Mouse (Mus musculus) urinary bladder, postnatal 36 days (tissue): Measurements from ENCODE around the gene Ccdc154.
"Not testable (repeated sequence)": the region's sequence is repeated elsewhere in the genome, so short reads cannot be mapped to it uniquely, and the experiment has no call there.

Experiments used
- DNase-seq, 2 experiments: peaks; one replicate each; pipeline ENCODE4 v3.0.0; 2022; ENCODE audit warnings: low spot score in 2 of 2, mixed read lengths in 1 of 2

Ccdc154 gene

DNA sequence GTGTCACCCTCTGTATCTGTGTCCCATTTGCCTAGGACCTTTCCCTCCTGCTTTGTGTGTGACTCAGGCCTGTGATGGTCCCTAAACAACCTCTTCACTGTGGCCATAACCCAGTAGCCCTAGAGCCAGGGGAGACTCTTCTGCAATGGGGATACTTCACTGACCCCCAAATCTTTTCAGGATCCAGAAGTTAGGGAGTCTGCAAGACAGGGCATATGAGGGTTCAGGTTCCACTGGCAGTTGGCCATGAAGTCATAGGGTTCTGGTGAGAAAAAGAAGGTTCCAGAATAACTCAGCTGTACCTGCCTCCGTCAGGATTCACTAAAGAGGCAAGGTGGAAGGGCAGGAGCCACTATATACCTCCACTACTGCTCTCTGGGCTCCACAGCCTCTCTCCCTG lies at the start of gene Ccdc154:
Gene Ccdc154, plus strand, starts transcription at position 301 of the 400 bp plus-strand sequence.
- no peak for DNase-seq

DNA sequence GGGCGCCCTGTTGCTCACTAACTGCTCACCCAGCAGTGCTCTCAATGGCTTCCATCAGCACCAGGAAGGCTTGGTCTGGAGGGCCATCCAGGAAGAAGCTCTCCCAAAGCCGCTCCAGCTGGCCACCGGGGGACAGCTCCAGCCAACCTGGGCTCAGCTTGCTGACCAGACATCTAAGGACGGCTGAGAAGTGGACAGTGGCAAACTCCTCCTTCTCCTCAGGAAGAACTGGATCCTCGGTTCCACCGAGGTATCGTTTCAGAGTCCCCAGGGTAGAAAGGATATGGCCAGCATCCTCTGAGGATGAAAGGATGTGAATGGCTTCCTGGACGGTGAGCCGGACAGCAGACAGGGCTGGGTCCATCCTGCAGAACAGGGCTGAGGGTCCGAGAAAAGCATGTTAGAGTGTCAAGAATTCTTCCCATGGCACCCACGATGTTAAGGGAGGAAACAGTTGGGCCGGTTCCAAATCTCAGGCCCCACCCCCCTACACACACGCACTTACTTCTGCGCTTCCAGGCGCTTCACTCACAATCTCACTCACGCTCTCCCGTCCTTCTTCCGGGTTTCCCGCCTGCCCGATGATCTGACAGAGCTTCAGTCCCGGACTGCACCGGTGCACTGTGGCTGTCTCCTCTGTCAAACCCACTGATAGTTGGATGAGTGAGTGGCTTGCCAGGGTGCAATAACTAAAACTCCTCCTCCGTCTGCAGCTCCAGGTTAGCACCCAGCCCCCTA lies 47.2 kb upstream of the Ccdc154 start:
- DNase-seq: no peak

DNA sequence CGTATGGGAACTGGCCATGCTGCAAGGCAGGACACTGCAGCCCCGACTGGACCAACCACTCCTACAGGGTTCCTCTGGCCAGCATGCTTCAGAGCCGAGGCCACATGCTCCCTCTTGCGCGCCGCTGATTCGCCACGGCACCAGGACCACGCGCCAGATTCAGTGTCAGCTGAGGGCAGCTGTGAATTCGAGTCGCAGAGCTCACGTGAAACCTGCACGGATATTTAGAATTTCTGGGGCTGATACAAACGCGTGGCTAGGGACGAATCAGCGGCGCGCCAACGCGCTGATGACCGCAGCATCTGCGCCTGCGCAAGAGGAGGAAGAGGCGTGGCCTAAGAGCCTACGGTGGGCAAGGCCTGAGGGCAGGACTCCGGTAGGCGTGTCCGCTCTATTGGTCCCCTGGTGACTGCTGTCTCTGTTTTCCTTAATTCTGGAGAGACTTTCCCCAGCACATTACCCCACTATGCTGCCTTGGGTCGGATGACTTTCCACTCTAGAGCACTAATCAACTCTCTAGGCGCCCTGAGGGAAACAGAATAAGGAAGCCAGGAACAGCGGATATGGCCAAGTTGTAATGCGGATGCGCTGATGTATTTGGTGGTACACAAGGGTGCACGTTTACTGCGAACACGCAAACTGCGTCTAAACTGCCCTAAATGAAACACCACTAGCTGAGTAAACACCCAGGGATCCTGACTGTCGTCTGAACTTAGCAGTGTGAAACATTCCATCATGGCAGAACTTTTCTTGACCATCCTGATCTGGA lies 46.4 kb upstream of the Ccdc154 start, which contains the start of gene Telo2:
Gene Telo2, minus strand, starts transcription at position 304 of the 769 bp plus-strand sequence.
- DNase-seq: peak; percentile 89 to 92

DNA sequence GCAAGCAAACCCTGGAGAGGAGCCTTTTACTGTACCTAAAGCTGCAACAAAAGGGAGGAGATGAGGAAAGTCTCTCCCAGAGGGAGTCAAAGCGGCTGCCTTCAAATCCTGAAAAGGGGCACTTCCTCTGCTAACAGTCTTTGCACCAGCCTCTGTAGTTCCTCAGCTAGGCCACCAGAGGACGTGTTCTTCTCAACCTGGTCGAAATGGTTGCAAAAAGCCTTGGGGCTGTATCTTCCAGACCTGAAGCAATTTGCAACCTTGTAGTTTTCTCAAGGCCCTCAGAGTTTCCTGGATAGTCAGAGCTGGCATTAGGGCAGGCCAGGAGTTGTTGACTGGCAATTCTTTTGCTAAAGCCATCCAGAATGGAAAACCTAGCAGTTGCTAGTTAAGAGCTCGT lies 45.0 kb upstream of the Ccdc154 start:
- no peak for DNase-seq

DNA sequence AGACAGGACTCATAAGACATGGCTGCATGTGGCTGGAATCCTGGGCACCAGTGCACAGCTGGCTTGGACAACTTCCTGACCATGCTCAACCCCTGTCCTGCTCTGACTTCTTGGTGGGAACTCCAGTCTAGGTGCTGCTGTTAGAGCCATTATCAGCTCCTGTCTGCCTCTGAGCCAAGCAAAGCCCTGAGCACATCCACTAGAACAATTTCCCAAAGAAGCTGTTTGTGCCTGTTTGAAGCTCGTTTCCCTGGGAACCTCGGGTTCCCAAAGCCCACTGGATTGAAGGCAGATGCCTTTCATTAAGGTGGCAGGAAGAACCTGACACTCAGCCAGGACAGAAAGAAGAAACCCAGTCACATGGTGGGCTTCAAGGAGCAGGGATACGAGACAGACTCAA lies 41.9 kb upstream of the Ccdc154 start, which contains the start of gene Ptx4:
Gene Ptx4, plus strand, starts transcription at position 355 of the 400 bp plus-strand sequence.
- no peak for DNase-seq

DNA sequence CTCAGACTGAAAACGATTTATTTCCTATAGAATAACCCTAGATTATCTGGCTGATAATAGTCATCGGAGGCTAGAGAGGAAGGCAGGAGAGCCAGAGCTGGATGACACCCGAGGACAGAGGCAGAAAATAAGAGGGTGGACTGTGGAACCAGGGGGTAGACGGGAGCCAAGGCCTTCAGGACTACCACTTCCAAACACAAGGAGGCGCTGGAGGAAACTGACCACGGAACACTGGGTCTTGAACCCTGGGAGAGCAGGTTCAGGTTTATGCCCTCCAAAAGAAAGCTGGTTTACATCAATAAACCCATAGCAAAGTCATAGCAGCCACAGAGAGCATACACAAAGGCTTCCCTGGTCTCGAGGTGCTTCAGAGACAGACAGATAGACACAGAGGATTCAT lies 38.3 kb upstream of the Ccdc154 start:
- no peak for DNase-seq

DNA sequence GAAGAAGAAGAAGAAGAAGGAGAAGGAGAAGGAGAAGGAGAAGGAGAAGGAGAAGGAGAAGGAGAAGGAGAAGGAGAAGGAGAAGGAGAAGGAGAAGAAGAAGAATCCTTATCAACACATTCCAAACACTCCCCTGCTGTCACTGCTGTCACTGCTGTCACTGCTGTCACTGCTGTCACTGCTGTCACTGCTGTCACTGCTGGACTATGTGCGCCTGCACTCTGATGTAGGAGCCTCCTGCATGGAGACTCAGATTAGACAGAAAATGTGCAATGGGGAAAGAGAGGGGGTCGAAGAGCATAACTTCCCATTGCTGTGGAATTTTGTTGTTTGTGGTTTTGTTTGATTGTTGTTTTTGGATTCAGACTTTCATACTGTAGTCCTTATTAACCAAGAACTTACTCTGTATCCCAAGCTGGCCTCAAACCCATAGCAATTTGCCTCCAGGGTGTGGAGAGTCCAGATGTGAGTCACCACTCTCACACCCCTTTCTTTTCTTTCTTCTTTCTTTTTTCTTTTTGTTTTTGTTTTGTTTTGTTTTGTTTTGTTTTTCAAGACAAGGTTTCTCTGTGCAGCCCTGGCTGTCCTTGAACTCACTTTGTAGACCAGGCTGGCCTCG lies 36.7 kb upstream of the Ccdc154 start:
- DNase-seq: not testable (repeated sequence)

DNA sequence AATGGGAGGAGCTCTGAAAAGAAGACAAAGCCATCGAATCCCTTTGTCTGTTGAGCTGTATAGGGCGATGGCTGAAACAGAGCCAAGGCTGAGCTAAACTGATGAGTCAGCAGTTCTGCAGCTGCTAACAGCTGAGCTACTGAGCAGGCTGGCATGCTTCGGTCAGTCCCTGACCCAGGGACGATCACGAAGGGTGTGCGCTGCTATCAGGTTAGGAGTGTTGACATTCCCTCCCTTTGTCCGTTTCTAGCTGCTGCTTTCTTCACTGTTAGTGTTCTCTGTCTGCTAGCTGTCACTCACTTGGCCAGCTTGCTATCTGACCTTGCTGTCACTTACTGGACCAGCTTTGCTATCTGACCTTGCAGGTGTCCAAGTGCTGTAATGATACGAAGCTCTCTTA lies 35.2 kb upstream of the Ccdc154 start:
- DNase-seq: no peak

DNA sequence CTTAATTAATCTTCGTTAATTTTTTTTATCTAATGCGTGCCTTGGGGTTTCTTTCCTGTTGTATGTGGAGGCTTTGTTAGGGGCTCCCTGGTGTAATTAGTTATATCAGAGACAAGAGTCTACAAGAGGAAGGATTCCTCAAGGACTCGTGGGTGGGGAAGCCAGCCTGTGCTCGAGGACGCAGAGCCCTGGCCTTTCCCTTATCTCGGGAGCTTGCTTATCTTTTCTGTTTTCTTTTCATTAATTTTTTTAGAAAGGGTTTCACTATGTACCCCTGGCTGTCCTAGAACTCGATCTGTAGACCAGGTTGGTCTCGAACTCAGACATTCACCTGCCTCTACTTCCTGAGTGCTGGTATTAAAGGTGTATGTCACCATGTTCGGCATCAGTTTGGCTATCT lies 34.6 kb upstream of the Ccdc154 start:
- no peak for DNase-seq

DNA sequence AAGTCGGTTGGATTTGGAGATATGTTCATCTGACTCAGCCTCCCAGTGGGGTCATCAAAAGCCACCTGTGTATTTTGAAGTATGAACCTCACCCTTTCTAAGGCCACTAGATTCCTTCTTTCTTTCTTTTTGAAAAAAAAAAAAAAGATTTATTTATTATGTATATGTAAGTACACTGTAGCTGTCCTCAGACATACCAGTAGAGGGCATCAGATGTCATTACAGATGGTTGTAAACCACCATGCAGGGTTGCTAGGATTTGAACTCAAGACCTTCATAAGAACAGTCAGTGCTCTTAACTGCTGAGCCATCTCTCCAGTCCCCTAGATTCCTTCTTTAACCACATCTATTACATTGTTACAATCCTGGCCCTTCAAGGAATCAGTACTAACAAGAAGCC lies 32.2 kb upstream of the Ccdc154 start:
- no peak for DNase-seq

DNA sequence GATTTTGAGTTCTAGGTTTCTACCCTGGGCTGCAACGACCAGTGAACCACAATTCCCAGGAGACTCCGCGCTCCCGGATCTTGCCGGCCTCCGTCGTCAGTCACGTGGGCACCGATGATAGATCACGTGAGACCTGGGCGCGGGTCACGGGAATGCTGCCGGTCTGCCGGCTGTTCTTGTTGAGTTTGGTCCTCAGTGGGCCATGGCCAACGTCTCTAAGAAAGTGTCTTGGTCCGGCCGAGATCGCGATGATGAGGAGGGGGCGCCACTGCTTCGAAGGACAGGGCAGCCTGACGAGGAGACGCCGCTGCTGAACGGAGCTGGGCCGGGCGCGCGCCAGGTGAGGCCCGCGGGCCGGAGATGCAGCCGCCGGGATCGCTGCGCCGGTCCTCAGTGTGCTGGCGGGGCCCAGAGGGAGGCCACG lies 29.0 kb upstream of the Ccdc154 start, which contains the start of gene Clcn7:
Gene Clcn7, plus strand, starts transcription at position 117 of the 424 bp plus-strand sequence.
- peak; percentile 88 to 94 for DNase-seq

DNA sequence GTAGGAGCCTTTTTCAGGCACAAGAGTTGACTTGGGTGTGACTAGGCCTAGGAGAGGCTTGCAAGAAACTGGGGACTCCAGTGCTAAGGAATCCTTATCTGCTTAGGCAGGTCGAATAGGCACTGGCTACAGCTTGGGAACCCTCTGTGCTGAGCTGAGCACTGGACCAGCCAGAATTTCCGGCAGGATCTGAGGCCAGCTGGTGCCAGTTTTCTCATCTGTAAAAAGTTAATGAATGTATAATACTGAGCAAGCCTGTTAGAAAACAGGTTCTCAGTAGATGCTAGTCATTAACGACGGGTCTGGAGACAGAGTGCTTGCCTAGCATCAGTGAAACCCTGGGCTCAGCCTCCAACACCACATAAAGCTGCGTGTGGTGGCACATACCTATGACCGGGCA lies 26.6 kb upstream of the Ccdc154 start:
- DNase-seq: no peak

DNA sequence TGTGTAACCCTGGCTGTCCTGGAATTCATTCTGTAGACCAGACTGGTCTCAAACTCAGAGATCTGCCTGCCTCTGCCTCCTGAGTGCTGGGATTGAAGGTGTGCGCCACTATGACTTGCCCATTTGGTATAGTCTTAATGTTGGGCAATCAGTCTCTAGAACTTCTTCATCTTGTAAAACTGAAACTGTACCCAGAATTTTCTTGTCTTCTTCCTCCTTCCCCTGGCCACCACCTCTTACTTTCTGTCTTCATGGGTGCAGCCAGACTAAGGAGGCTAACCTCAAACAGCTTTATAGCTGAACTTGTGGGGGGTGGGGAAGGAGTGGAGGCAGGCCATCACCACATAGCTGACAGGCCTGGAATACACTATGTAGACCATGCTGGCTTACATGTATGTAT lies 23.5 kb upstream of the Ccdc154 start:
- DNase-seq: no peak

DNA sequence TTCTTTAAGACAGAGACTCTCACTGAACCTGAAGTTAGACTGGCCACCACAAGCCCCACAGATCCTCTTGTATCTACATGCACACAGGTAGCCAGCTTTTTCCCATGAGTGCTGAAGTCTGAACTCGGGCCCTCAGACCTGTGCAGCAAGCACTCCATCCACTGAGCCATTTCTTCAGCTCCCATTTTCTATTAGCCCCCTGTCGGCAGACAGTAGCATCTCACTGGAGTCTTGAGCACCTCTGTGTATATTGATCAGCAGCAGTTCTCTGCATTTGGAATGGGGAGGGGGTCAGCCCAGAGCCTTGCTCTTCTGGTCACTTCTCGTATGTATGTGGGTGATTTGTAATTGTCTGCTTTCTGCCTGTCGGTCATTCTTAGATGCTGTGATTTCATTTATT lies 22.3 kb upstream of the Ccdc154 start:
- DNase-seq: no peak

DNA sequence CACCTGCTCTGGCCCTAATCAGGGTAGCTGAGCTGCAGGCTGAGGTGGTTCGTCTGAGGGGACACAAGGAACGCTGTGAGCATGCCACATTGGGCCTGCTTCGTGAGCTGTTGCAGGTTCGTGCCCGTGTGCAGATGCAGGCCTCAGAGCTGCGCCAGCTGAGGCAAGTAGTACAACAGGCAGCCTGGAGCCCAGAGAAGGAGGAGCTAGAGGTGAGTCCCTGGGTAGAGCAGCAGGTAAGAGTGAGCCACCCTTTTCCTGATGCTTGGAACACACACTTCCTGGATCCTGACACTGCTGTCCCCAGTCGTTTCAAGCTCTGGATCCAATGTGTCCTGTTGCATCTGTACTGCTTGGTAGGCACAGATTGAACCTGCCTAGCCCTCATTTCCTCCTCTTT lies 1.1 kb downstream of the Ccdc154 start:
- no peak for DNase-seq

DNA sequence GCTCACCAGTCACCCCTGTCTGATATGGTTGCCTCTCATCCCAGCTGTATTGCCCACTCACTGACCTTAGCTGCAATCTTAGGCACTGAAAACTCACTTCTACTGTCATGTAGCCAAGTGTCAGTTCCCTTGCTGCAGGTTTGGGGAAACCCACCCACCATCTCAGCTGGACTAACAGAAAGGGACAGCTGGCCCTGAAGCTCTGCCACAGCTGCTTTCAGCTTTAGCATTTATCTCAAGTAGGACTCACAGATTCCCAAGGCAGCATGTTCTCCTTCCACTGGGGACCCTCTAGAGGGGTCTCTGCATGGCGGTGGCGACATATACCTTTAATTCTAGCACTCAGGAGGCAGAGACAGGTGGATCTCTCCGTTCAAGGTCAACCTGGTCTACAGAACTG lies 2.5 kb downstream of the Ccdc154 start:
- DNase-seq: no peak

DNA sequence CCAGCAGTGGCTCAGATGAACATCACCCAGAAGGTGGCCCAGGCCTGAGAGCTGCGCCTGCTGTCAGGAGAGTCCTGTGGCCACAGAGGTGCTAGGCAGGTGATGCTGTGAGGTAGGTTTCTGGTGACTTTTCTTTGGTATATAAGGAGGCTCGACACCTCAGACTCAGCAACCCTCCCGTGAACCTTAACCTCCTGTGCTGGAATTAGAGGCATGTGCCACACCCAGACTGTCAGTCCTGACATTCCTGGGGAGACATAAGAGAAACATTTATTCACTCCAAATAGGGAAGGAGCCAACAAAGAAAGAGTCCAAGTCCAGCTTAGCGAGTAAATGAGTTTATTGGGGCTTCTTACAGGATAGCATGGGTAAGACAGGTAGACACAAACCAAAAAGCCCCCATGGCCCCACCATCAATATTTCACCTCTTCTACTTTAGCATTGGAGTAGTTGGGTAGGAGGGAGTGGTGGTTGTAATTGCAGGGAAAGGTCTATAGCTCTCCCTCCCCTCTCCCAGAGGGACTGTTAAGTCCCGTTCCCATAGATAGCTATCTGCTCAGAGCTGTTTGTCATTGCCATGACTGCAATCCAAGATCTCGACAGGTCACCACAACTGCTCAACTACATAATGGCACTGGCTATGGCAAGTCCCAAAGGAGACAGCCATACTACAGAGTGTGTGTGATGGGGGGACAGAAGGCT lies 3.9 kb downstream of the Ccdc154 start:
- DNase-seq: no peak

DNA sequence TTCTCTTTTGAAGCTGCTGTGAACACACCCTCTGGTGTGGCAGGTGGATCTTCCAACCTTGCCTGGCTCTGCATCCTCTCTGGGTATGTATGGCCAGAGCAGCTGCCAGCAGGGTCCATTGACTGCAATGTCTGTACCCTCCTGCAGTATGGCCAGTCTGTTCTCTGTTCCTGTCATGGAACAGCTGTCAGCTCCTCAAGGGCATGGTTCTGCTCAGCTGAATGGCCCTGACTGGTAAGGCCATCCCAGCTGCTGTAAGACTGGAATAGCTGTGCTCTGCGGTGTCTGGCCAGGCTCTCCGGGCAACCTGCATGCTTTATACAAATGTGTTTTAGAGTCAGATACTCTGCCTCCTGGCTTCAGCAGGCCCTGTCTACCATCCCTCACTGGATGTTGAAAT lies 7.4 kb downstream of the Ccdc154 start:
- no peak for DNase-seq

DNA sequence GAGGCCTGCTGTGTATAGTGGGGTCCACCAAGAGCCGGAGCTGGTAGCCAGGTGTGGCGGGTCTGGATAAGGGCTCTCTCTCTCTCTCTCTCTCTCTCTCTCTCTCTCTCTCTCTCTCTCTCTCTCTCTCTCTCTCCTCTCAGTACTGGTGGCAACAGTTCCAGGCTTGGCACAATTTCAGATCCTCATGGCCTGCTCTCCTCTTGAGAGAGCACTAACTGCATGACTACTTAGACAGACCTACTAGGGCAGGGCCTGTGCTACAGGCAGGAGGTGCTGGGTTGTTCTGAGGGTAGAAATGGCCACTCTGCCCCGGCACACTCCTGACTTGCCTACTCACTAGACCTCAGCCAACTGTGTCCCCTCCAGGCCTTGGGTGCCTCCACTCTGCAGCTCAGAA lies 10.3 kb downstream of the Ccdc154 start:
- no peak for DNase-seq

DNA sequence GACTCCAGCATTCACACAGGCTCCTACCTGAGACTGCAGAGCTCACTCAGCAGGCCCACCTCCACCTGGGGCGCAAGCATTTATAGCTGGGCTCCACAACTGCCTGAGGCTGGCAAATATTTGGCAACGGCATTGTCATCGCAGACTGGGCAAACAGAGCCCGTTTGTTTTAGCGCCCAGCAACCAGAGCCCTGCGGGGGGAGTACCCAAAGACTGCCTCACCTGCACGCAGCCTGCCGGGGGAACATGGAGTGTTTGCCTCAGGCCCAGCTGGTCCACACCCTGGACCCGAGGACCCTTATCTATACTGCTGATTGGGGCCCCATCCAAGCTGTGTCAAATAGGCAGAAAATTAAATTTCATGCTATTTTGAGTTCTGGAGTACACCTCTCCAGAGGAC lies 13.2 kb downstream of the Ccdc154 start, which contains the start of gene Gm38655:
Gene Gm38655, minus strand, starts transcription at position 61 of the 400 bp plus-strand sequence.
- peak; percentile 39 to 66 for DNase-seq

DNA sequence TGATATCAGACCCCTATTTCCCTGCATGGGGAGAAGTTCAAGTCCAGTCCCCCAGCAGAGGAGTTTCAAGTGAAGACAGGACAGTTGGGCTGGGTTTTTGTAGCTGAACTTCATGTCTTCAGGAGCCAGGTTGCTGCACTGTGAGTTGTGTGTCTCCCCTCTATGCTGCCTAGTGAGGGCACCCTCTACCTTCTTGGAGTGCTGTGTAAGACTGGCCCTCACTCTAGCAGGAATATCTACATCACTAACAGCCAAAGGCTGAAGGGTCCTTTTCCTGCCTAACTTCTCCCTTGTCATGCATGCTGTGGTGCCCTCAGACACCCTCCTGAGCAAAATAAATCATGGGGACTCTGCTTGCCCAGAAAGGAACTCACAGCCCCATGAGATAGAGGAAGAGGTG lies 21.0 kb downstream of the Ccdc154 start:
- DNase-seq: no peak
